Mouse (Mus musculus) inflammation-experienced regulatory T-cells, adult 6 months (primary cell): ENCODE measurements around the gene Cnnm1. TPM values are rescaled to one million over a fixed set of nuclear protein-coding genes. Genes with fewer than 3 reads are reported as not detected.

Experiments
- polyA plus RNA-seq, 3 experiments: library from polyadenylated mRNA; unstranded; fragments of 100-300 nt; shearing (Covaris generic); gene quantifications; one replicate each; pipeline ENCODE4 v1.2.1; 2017

The Cnnm1 gene
- polyA plus RNA-seq, 3 experiments from 2014 or later = not detected

Other genes with a start within 250 kb of the Cnnm1 start
- not detected for gene Hpse2, start 52.1 kb upstream of the Cnnm1 start, polyA plus RNA-seq
- 10 to 100 TPM; 33.0 to 47.8 (median 40.0) TPM for gene Got1, start 84.2 kb downstream of the Cnnm1 start, polyA plus RNA-seq
- gene Nkx2-3, start 171.9 kb downstream of the Cnnm1 start, polyA plus RNA-seq = not detected
- gene Slc25a28, start 234.4 kb downstream of the Cnnm1 start, polyA plus RNA-seq = 10 to 100 TPM in 2 of 3 experiments, 1 to 10 TPM in 1; 4.6 to 14.1 (median 12.4) TPM
- gene Entpd7, start 249.2 kb downstream of the Cnnm1 start, polyA plus RNA-seq = 10 to 100 TPM in 1 of 3 experiments, 1 to 10 TPM in 2; 6.7 to 10.7 (median 7.2) TPM